Mouse (Mus musculus) heart, postnatal 0 days (tissue): ENCODE results near the gene Fhad1.

Experiments
- CTCF ChIP-seq: IDR thresholded peaks from 2 replicates; pipeline ENCODE4 v1.5.1; 2016; ENCODE audit warnings: antibody characterized with exemption, control low read depth, low read depth
- EP300 ChIP-seq: IDR thresholded peaks from 2 replicates; pipeline ENCODE4 v1.6.1; 2016; ENCODE audit warnings: antibody characterized with exemption, low read depth

- TF ChIP-seq CTCF (no peak), EP300 (no peak)
These were observed 16.5 kb downstream of the Fhad1 start for GRCm38 (mm10) chr4:141998282-141998821.
